Mouse (Mus musculus) ovary, adult 18-20 months (tissue): ENCODE data around the gene Dstn.

Experiments
- DNase-seq: peaks from one replicate; pipeline ENCODE4 v3.0.0; 2022; ENCODE audit warnings: low spot score, mixed read lengths

Dstn gene

GRCm38 (mm10) chr2:143955004-143955403 is 39.9 kb downstream of the Dstn start:
- no peak for DNase-seq

GRCm38 (mm10) chr2:143955746-143956145 is 40.6 kb downstream of the Dstn start:
- no peak for DNase-seq

GRCm38 (mm10) chr2:143962192-143962591 is 47.1 kb downstream of the Dstn start:
- no peak for DNase-seq

GRCm38 (mm10) chr2:143963318-143963717 is 48.2 kb downstream of the Dstn start:
- DNase-seq: no peak

GRCm38 (mm10) chr2:143969260-143969659 is 54.1 kb downstream of the Dstn start:
- no peak for DNase-seq

DNA sequence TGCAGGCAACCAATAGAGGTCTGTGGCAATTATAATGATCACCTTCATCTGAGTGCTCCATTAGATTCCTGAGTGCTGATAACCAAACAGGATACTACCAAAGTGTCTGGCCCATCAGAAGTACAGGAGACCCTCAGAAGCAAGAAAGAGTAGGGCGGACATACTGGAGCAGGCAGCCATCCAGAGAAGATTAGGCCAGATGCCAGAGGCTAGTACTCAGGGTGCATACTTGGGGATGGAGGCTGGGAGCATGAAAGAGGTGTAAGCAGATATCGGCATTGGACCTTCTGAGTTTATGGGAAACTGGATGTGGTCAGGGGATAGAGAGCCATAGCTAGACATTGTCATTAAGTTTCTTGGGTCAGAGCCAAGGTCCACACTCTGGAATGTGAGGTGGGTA is 55.7 kb downstream of the Dstn start:
- DNase-seq: no peak

- DNase-seq: no peak
Measured at GRCm38 (mm10) chr2:143971887-143972286, 56.8 kb downstream of the Dstn start.

DNA sequence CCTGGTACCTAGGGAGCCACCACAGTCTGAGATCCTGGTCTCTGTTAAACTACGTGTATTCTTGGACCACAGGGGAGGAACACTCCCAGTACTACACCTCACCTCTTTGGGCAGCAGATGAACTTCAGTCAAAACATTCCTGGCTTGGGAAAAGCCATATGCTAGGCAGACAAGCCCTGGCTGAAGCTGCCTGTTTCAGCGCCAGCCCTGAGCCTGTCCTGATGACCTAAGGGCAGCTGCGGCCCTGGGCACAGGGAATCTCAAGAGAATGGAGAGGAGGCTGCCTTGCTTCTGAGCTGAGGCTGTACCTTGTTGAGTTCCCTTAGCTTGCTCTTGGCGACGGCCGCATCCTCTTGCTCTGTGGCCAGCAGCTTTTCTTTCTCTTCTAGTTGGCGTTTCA is 58.0 kb downstream of the Dstn start:
- no peak for DNase-seq

- no peak for DNase-seq
Measured at GRCm38 (mm10) chr2:143975146-143975649, 60.1 kb downstream of the Dstn start.

GRCm38 (mm10) chr2:143978444-143979147 is 63.5 kb downstream of the Dstn start:
- DNase-seq: no peak

- no peak for DNase-seq
Measured at GRCm38 (mm10) chr2:143980781-143981398, 65.8 kb downstream of the Dstn start.

GRCm38 (mm10) chr2:143982152-143982551 is 67.0 kb downstream of the Dstn start:
- DNase-seq: no peak

- no peak for DNase-seq
Measured at GRCm38 (mm10) chr2:143982901-143983300, 67.8 kb downstream of the Dstn start.

DNA sequence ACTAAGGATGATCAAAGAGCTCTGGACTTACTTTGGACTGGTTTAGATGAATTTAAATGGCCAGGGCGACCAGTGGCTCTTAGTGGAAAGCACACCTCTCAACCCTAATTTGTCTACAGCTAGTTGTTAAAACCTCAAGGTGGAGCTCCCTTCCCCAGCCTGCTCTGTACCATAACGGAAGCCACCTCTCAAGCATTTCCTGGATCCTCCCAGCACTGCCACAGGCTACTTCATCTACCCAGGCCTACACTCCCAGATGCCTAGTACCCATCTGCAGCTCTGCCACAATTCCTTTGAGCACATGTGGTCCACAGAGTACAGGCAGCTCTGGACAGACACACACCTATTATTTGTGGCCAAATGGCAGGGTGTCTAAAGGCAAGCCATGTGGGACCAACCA is 68.4 kb downstream of the Dstn start:
- no peak for DNase-seq

DNA sequence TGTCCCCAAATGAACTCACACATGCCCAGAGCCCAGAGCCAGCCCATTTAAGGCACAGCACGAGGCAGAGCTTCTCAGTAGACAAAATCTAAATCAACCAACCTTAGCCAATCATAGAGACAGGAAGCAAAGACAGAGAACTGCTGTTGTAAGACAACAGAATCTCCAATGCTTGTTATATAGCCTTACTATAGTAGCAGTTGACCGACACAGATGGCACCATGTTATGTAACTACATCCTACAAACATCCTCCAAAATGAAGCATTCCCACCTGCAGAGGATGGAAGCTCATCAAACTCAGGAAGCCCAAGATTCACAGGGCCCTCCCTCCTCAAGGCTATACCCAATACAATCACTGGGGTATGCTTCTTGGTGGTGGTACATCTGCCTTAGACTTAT is 72.4 kb downstream of the Dstn start:
- DNase-seq: no peak

- no peak for DNase-seq
Measured at GRCm38 (mm10) chr2:143988016-143988415, 72.9 kb downstream of the Dstn start.

DNA sequence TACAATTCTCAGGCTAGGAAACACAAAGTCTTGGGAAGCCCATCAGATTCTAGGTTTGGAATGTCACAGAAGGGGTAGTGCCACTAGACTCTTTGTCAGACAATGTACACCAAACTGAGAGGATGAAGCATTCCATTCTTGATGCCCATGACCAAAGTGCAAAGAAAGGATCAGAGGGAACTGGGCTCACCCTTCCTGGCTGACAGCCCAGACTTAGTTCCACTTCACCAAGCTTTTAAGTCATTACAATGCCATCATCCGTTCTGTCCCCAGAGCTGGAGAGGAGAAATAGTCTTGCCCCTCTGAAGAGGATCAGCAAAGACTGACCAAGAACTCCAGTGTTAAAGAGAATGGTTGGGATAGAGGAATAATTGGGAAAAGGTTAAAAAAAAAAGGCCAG is 75.9 kb downstream of the Dstn start:
- no peak for DNase-seq

GRCm38 (mm10) chr2:143991964-143992672 is 77.0 kb downstream of the Dstn start:
- no peak for DNase-seq
